In the genomic region with DNA sequence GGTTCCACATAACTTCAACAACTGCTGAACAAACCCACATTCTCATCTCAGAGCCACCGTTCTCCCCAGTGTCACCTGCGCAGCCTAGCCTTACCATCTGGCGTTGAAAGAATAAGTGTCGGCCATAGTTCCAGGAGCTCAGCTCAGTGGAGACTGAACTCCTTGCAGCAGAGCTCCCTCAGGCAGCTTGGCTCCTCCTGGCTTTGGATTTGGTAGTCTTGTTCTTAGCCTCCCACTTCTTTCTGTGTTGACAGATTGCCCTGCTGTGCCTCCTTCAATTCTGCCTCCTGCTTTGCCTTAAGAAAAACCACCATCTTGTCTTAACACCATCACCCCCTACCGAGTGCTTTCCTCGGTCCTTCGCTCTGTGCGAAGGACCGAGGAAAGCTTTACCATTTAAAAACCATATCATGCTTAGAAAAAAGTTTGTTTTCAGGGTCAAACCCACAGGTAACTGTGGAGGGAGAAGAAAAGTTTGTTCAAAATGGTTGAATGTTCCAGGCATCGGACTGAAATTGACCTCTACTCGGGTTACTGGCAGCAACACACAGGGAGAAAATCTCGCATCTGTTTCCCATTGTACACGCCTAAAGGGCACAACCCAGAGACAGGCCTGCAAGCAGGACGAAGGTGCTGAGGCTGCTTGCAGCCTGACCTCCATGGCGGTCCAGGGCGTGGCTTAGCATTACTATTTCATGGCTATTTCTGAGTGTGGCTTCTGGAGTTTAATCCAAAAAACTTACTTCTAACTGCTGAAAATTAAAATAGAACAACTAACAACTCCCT, we compare ENCODE assay signal across 29 mouse cellular contexts. TPM values are rescaled to one million over a fixed set of nuclear protein-coding genes. Genes with fewer than 3 reads are reported as not detected.
DNase-seq lines count a peak whose midpoint lies in the region; ATAC-seq lines count a peak whose summit lies in the region.
"Had no signal": no experiment of that assay in that cellular context is flagged by ENCODE, and none has a peak within 500 bp of the region (broad histone marks: within the 10 kb centered on the region; RNA-seq: fewer than 3 reads in every experiment).

No protein-coding gene starts in this region.

- no peak for DNase-seq in frontal cortex, postnatal 25 days (ENCODE audit: low spot score in 2 of 2)
- DNase-seq in 3T3-L1 (ENCODE audit: low read depth, low spot score): peak; percentile 50
- peak; percentile 50 for DNase-seq in embryo, embryonic 9.5 days (ENCODE audit: extremely low spot score)
- DNase-seq in limb, embryonic 10.5 days (ENCODE audit: low spot score): peak; percentile 75
- DNase-seq in liver: no peak
- DNase-seq: adrenal gland, postnatal 36 days; cerebellum, adult 11 months; cerebellum, postnatal 14 days; gastrocnemius, postnatal 25 days; heart, adult 2 months; heart, postnatal 14 days; kidney, adult 8-10 months; kidney, postnatal 25 days; right cerebral cortex, postnatal 14 days; thymus, adult 2 months; thymus, postnatal 4 days had no signal

- H3K36me3 ChIP-seq in limb, embryonic 10.5 days: no peaks in the 10 kb centered on the region
- H3K36me3 ChIP-seq: embryonic facial prominence, embryonic 13.5 days; heart, embryonic 13.5 days; intestine, embryonic 15.5 days had no signal

- ATAC-seq in frontal cortex, adult (ENCODE audit: low TSS enrichment): peak; percentile 32
- ATAC-seq in granulocyte monocyte progenitor cell, adult 5-6 weeks (replicated peaks; ENCODE audit: poor library complexity, severe bottlenecking): no peak
- ATAC-seq: CD4-positive, CD25-positive, alpha-beta regulatory T cell, adult 4 months; forebrain, embryonic 14.5 days; intestine, embryonic 15.5 days; Patski had no signal

- peaks cover 62% of the 10 kb centered on the region for H3K4me1 ChIP-seq in limb, embryonic 10.5 days

- no peaks in the 10 kb centered on the region for H3K27me3 ChIP-seq in limb, embryonic 10.5 days (ENCODE audit: low read depth, poor library complexity, severe bottlenecking)
- H3K27me3 ChIP-seq: embryonic facial prominence, embryonic 13.5 days; intestine, embryonic 15.5 days; Patski had no signal

- no peaks in the 10 kb centered on the region for H3K9me3 ChIP-seq in limb, embryonic 10.5 days (replicated peaks)
- H3K9me3 ChIP-seq: embryonic facial prominence, embryonic 13.5 days; heart, embryonic 13.5 days; intestine, embryonic 15.5 days had no signal

- H3K27ac ChIP-seq in limb, embryonic 10.5 days: peak overlapping the region; percentile 85
- H3K27ac ChIP-seq: embryonic facial prominence, embryonic 13.5 days; heart, adult 2 months; heart, embryonic 13.5 days; hindbrain, embryonic 14.5 days; intestine, embryonic 15.5 days; layer of hippocampus, adult 2 months; macrophage; stomach, postnatal 0 days had no signal

- peak overlapping the region; percentile 28; the same call in 1 of the 2 replicates for H3K4me3 ChIP-seq in limb, embryonic 10.5 days
- H3K4me3 ChIP-seq: embryonic facial prominence, embryonic 13.5 days; erythroblast, embryonic 14.5 days; heart, adult 2 months; heart, embryonic 13.5 days; intestine, embryonic 15.5 days; layer of hippocampus, adult 2 months had no signal

- 38% methylated on average over 16 of the region's 16 CpGs for WGBS in limb, embryonic 10.5 days

RNA-seq across cellular contexts. Expression of gene Bach2, which starts 2.5 kb away (rescaled TPM):
- polyA plus RNA-seq in limb, embryonic 10.5 days (2016; fragmentation: Nextera tagmentation; extraction: Ambion mirVana): 23.0 and 23.5 TPM in 2 replicates
- 0.67 and 4.9 TPM in 2 replicates for total RNA-seq in granulocyte monocyte progenitor cell, adult 5-6 weeks (2014; fragmentation: Nextera tagmentation)
- under 0.01 and 0.17 TPM in 2 replicates for total RNA-seq in granulocyte monocyte progenitor cell, adult 5-6 weeks (2017)

Comparison
In these comparisons a context has a peak if more than half of its experiments do, and no peak if none do; other contexts are left out.
1. DNase-seq: peak in 3T3-L1 (single experiment), embryo, embryonic 9.5 days (single experiment) and limb, embryonic 10.5 days (single experiment); none in frontal cortex, postnatal 25 days (0 of 2) and liver (single experiment).